Mouse (Mus musculus) MEL (cell line): ENCODE results near the gene Zfp74. TPM values are rescaled to one million over a fixed set of nuclear protein-coding genes. Genes with fewer than 3 reads are reported as not detected.

Source experiments
- DNase-seq: peaks from one replicate; pipeline ENCODE4 v3.0.0; 2011; ENCODE audit warnings: low read depth, low spot score
- H3K27ac ChIP-seq: 2 replicates; pipeline ENCODE4 v1.5.1; 2012; ENCODE audit warnings: low read depth, mild to moderate bottlenecking, control low read depth, low read length, moderate library complexity; ENCODE audit not compliant: control insufficient read depth
- H3K27me3 ChIP-seq, 2 experiments: fragments of 150-350 bp in 1 of 2; sonication (generic) in 1 of 2; 2 replicates each; pipeline ENCODE4 v1.6.1; 2012; ENCODE audit warnings: low read length in 2 of 2, mild to moderate bottlenecking in 2 of 2, improper control_type of control experiment in 1 of 2, moderate library complexity in 1 of 2; ENCODE audit not compliant: insufficient read depth in 2 of 2, control insufficient read depth in 1 of 2
- H3K36me3 ChIP-seq, 2 experiments: 2 replicates each; pipeline ENCODE4 v1.6.1; 2012 to 2014; ENCODE audit warnings: low read length in 2 of 2, improper control_type of control experiment in 1 of 2, inconsistent platforms in 1 of 2, mild to moderate bottlenecking in 1 of 2; ENCODE audit not compliant: insufficient read depth in 2 of 2, control insufficient read depth in 1 of 2
- H3K4me1 ChIP-seq, 2 experiments: fragments of 150-350 bp in 1 of 2; sonication (generic) in 1 of 2; 2 replicates each; pipeline ENCODE4 v1.6.1; 2012; ENCODE audit warnings: low read length in 2 of 2, improper control_type of control experiment in 1 of 2, mild to moderate bottlenecking in 1 of 2; ENCODE audit not compliant: insufficient read depth in 2 of 2, control insufficient read depth in 1 of 2
- H3K4me3 ChIP-seq, 2 experiments: fragments of 150-350 bp in 1 of 2; sonication (generic) in 1 of 2; 2 replicates each; pipeline ENCODE4 v1.5.1; 2012; ENCODE audit warnings: low read depth in 2 of 2, low read length in 2 of 2, mild to moderate bottlenecking in 2 of 2, moderate library complexity in 2 of 2, control low read depth in 1 of 2, improper control_type of control experiment in 1 of 2; ENCODE audit not compliant: control insufficient read depth in 1 of 2, insufficient read depth in 1 of 2
- H3K79me2 ChIP-seq: 2 replicates; pipeline ENCODE4 v1.6.1; 2012; ENCODE audit warnings: mild to moderate bottlenecking, low read length, moderate library complexity; ENCODE audit not compliant: control insufficient read depth, poor library complexity, insufficient read depth
- H3K9ac ChIP-seq: 2 replicates; pipeline ENCODE4 v1.6.1; 2012; ENCODE audit warnings: low read depth, mild to moderate bottlenecking, control low read depth, low read length, moderate library complexity; ENCODE audit not compliant: control insufficient read depth, poor library complexity, severe bottlenecking
- H3K9me3 ChIP-seq: fragments of 150-350 bp; sonication (generic); replicated peaks from 2 replicates; pipeline ENCODE4 v1.6.1; 2012; ENCODE audit warnings: mild to moderate bottlenecking, low read length, improper control_type of control experiment, moderate library complexity; ENCODE audit not compliant: insufficient read depth
- CHD2 ChIP-seq: IDR thresholded peaks from 2 replicates; pipeline ENCODE4 v1.6.1; 2011; ENCODE audit warnings: low read length, improper control_type of control experiment
- CTCF ChIP-seq, 3 experiments: IDR thresholded peaks in 2 of 3; conservative IDR thresholded peaks in 1 of 3; 2 replicates each; pipeline ENCODE4 v1.5.1; 2011 to 2012; ENCODE audit warnings: low read length in 3 of 3, low read depth in 2 of 3, mild to moderate bottlenecking in 2 of 3, improper control_type of control experiment in 1 of 3, inconsistent platforms in 1 of 3, mixed read lengths in 1 of 3, moderate library complexity in 1 of 3; ENCODE audit not compliant: control insufficient read depth in 1 of 3, insufficient read depth in 1 of 3, poor library complexity in 1 of 3, severe bottlenecking in 1 of 3
- E2F4 ChIP-seq: IDR thresholded peaks from 2 replicates; pipeline ENCODE4 v1.6.1; 2011; ENCODE audit warnings: low read depth, low read length, improper control_type of control experiment, borderline replicate concordance
- EP300 ChIP-seq, 2 experiments: IDR thresholded peaks; 2 replicates each; pipeline ENCODE4 v1.6.1; 2011; ENCODE audit warnings: improper control_type of control experiment in 2 of 2, low read length in 2 of 2, low read depth in 1 of 2, mild to moderate bottlenecking in 1 of 2
- ETS1 ChIP-seq: IDR thresholded peaks from 2 replicates; pipeline ENCODE4 v1.6.1; 2012; ENCODE audit warnings: low read depth, mild to moderate bottlenecking, inconsistent platforms, low read length, improper control_type of control experiment, moderate library complexity
- GABPA ChIP-seq: IDR thresholded peaks from 2 replicates; pipeline ENCODE4 v1.6.1; 2012; ENCODE audit warnings: low read depth, mild to moderate bottlenecking, inconsistent platforms, low read length, improper control_type of control experiment, moderate library complexity
- HCFC1 ChIP-seq: IDR thresholded peaks from 2 replicates; pipeline ENCODE4 v1.6.1; 2012; ENCODE audit warnings: low read depth, mild to moderate bottlenecking, inconsistent platforms, low read length, improper control_type of control experiment, moderate library complexity
- KAT2A ChIP-seq: conservative IDR thresholded peaks from 2 replicates; pipeline ENCODE4 v1.6.1; 2012; ENCODE audit warnings: low read depth, low read length, improper control_type of control experiment, inconsistent platforms
- MAFK ChIP-seq: IDR thresholded peaks from 2 replicates; pipeline ENCODE4 v1.6.1; 2011; ENCODE audit warnings: low read depth, mild to moderate bottlenecking, low read length, improper control_type of control experiment, borderline replicate concordance
- MAZ ChIP-seq: IDR thresholded peaks from 2 replicates; pipeline ENCODE4 v1.6.1; 2012; ENCODE audit warnings: low read depth, mild to moderate bottlenecking, inconsistent platforms, low read length, improper control_type of control experiment
- MEF2A ChIP-seq: IDR thresholded peaks from 2 replicates; pipeline ENCODE4 v1.6.1; 2014; ENCODE audit warnings: low read depth, mild to moderate bottlenecking, inconsistent platforms, low read length, improper control_type of control experiment; ENCODE audit not compliant: poor library complexity, insufficient replicate concordance, severe bottlenecking; ENCODE audit errors: extremely low read depth
- MXI1 ChIP-seq: IDR thresholded peaks from 2 replicates; pipeline ENCODE4 v1.6.1; 2011; ENCODE audit warnings: mild to moderate bottlenecking, low read depth, low read length, improper control_type of control experiment
- MYB ChIP-seq: IDR thresholded peaks from 2 replicates; pipeline ENCODE4 v1.6.1; 2011; ENCODE audit warnings: mild to moderate bottlenecking, low read depth, low read length, improper control_type of control experiment
- NELFE ChIP-seq: IDR thresholded peaks from 2 replicates; pipeline ENCODE4 v1.6.1; 2011; ENCODE audit warnings: low read depth, low read length, improper control_type of control experiment
- NRF1 ChIP-seq: IDR thresholded peaks from 2 replicates; pipeline ENCODE4 v1.6.1; 2014; ENCODE audit warnings: low read depth, mild to moderate bottlenecking, inconsistent platforms, low read length, improper control_type of control experiment, moderate library complexity; ENCODE audit not compliant: poor library complexity, insufficient read depth, severe bottlenecking
- POLR2A ChIP-seq, 2 experiments: IDR thresholded peaks; 2 replicates each; pipeline ENCODE4 v1.6.1; 2011 to 2012; ENCODE audit warnings: low read length in 2 of 2, mild to moderate bottlenecking in 2 of 2, control low read depth in 1 of 2, improper control_type of control experiment in 1 of 2, low read depth in 1 of 2, moderate library complexity in 1 of 2; ENCODE audit not compliant: control insufficient read depth in 1 of 2, insufficient read depth in 1 of 2, poor library complexity in 1 of 2
- POLR2AphosphoS5 ChIP-seq: IDR thresholded peaks from 2 replicates; pipeline ENCODE4 v1.6.1; 2012; ENCODE audit warnings: low read depth, borderline replicate concordance, mild to moderate bottlenecking, inconsistent platforms, low read length, moderate library complexity, mixed read lengths
- RCOR1 ChIP-seq: IDR thresholded peaks from 2 replicates; pipeline ENCODE4 v1.6.1; 2012; ENCODE audit warnings: low read depth, mild to moderate bottlenecking, inconsistent platforms, low read length, improper control_type of control experiment
- SIN3A ChIP-seq: IDR thresholded peaks from 2 replicates; pipeline ENCODE4 v1.6.1; 2012; ENCODE audit warnings: low read length, improper control_type of control experiment, inconsistent platforms
- SMC3 ChIP-seq: IDR thresholded peaks from 2 replicates; pipeline ENCODE4 v1.6.1; 2011; ENCODE audit warnings: low read depth, low read length, improper control_type of control experiment
- TAL1 ChIP-seq: IDR thresholded peaks from 2 replicates; pipeline ENCODE4 v1.6.1; 2012; ENCODE audit warnings: mild to moderate bottlenecking, inconsistent platforms, low read length, moderate library complexity, mixed read lengths
- TCF12 ChIP-seq: IDR thresholded peaks from 2 replicates; pipeline ENCODE4 v1.6.1; 2014; ENCODE audit warnings: low read depth, mild to moderate bottlenecking, inconsistent platforms, low read length, improper control_type of control experiment, moderate library complexity
- USF1 ChIP-seq: IDR thresholded peaks from 2 replicates; pipeline ENCODE4 v1.6.1; 2014; ENCODE audit warnings: low read depth, mild to moderate bottlenecking, inconsistent platforms, low read length, improper control_type of control experiment, moderate library complexity
- ZNF384 ChIP-seq: IDR thresholded peaks from 2 replicates; pipeline ENCODE4 v1.6.1; 2012; ENCODE audit warnings: low read depth, mild to moderate bottlenecking, inconsistent platforms, low read length, improper control_type of control experiment
- polyA plus RNA-seq, 2 experiments: library from polyadenylated mRNA; stranded (reverse) in 1 of 2; unstranded in 1 of 2; fragments of >175 nt in 1 of 2; fragments of >200 nt in 1 of 2; gene quantifications; 2 replicates each; pipeline versions ENCODE4 v1.2.1 to v1.2.4; 2012; ENCODE audit warnings: low replicate concordance in 2 of 2, low read depth in 1 of 2; ENCODE audit not compliant: insufficient read length in 2 of 2, insufficient read depth in 1 of 2, missing spikeins in 1 of 2
- total RNA-seq: library from RNA; depleted of rRNA; stranded (reverse); fragments of 300-350 nt; gene quantifications from 2 replicates; pipeline ENCODE4 v1.2.3, GENCODE M21; 2012

The Zfp74 gene
- total and polyA plus RNA-seq, 3 experiments, result 4.8 to 9.4 TPM; not detected in 1

- DNase-seq, result no peak
- Histone ChIP-seq H3K4me1 (peaks cover 6 to 11% of the 10 kb centered on the region in 2 experiments; a peak in 3 of 4 replicates), H3K79me2 (peaks cover 8% of the 10 kb centered on the region), H3K27ac (no peak overlapping the region), H3K36me3 (peaks cover 0 to 13% of the 10 kb centered on the region in 2 experiments; a peak in 2 of 4 replicates), H3K27me3 (no peaks in the 10 kb centered on the region), H3K4me3 (no peak overlapping the region), H3K9me3 (no peaks in the 10 kb centered on the region), H3K9ac (no peak overlapping the region)
- TF ChIP-seq MAFK (no peak), CHD2 (no peak), POLR2A (IDR thresholded peaks at IDR 0.05; ENCODE audit: control insufficient read depth in 1 of 2, insufficient read depth in 1 of 2, low read depth in 1 of 2, low read length in 2 of 2, poor library complexity in 1 of 2) (no peak), NELFE (no peak), CTCF (IDR thresholded peaks at IDR 0.05 in 2 of 3, conservative IDR thresholded peaks at IDR 0.05 in 1 of 3; ENCODE audit: control insufficient read depth in 1 of 3, insufficient read depth in 1 of 3, low read depth in 2 of 3, low read length in 3 of 3, poor library complexity in 1 of 3, severe bottlenecking in 1 of 3) (no peak), SIN3A (no peak), GABPA (no peak), MXI1 (no peak), KAT2A (no peak), TAL1 (no peak), NRF1 (no peak), ZNF384 (no peak), MAZ (no peak), RCOR1 (no peak), POLR2AphosphoS5 (no peak), TCF12 (no peak), MEF2A (no peak), SMC3 (no peak)
Measured at GRCm38 (mm10) chr7:29981860-29982259, 28.0 kb upstream of the Zfp74 start.

- H3K9me3 ChIP-seq, result no peaks in the 10 kb centered on the region
- no peak overlapping the region for H3K4me3 ChIP-seq
- no peaks in the 10 kb centered on the region for H3K27me3 ChIP-seq
- no peak overlapping the region for H3K27ac ChIP-seq
- no peak overlapping the region for H3K9ac ChIP-seq
- H3K4me1 ChIP-seq, result peaks cover 6 to 11% of the 10 kb centered on the region in 2 experiments; a peak in 3 of 4 replicates
- H3K36me3 ChIP-seq, result peaks cover 0 to 13% of the 10 kb centered on the region in 2 experiments; a peak in 2 of 4 replicates
- H3K79me2 ChIP-seq, result peaks cover 8% of the 10 kb centered on the region
- TF ChIP-seq E2F4 (no peak), ZNF384 (no peak), USF1 (no peak), TAL1 (no peak), EP300 (IDR thresholded peaks at IDR 0.05; ENCODE audit: low read depth in 1 of 2, low read length in 2 of 2) (no peak), CTCF (IDR thresholded peaks at IDR 0.05 in 2 of 3, conservative IDR thresholded peaks at IDR 0.05 in 1 of 3; ENCODE audit: control insufficient read depth in 1 of 3, insufficient read depth in 1 of 3, low read depth in 2 of 3, low read length in 3 of 3, poor library complexity in 1 of 3, severe bottlenecking in 1 of 3) (peak in 2 of 3 experiments; percentile 39 to 60; a peak in 4 of 6 replicates), ETS1 (no peak), HCFC1 (no peak), MYB (no peak)
- peak; percentile 32 for DNase-seq
Measured at GRCm38 (mm10) chr7:29981455-29981854, 27.6 kb upstream of the Zfp74 start.
